In the genomic region with DNA sequence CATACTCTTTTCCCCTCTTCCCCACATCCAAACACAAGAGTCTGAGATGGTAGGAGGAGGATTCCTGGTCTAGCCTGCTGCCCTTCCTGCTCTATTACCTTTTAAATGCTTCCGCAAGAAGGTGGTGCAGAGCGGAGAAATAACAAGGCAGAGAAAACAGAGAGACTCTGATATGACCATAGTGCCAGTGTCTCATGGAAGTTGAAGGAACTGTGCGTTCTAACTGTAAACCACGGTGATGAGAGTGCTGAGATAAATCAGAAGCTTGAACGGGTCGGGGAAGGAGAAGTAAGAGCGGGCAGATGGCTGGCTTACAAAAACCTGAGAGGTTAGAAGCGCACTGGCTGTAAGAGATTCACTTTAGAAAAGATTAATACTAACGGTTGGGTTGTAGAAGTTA, we compare ENCODE assay signal across 13 mouse cellular contexts. TPM values are rescaled to one million over a fixed set of nuclear protein-coding genes. Genes with fewer than 3 reads are reported as not detected.
A peak's percentile ranks its signal among the peaks of the same experiment; 100 is the strongest.
DNase-seq lines count a peak whose midpoint lies in the region; ATAC-seq and TF ChIP-seq lines count a peak whose summit lies in the region.
"Had no signal": no experiment of that assay in that cellular context is flagged by ENCODE, and none has a peak within 500 bp of the region (broad histone marks: within the 10 kb centered on the region; RNA-seq: fewer than 3 reads in every experiment).

No protein-coding gene starts in this region.

- peaks cover 19% of the 10 kb centered on the region for H3K4me1 ChIP-seq in heart, embryonic 12.5 days (replicated peaks)
- peaks cover 16% of the 10 kb centered on the region for H3K4me1 ChIP-seq in stomach, embryonic 15.5 days
- no peaks in the 10 kb centered on the region for H3K4me1 ChIP-seq in stomach, postnatal 0 days (replicated peaks; ENCODE audit: control insufficient read depth, insufficient read depth)
- peaks cover 20% of the 10 kb centered on the region for H3K4me1 ChIP-seq in limb, embryonic 12.5 days (replicated peaks)
- H3K4me1 ChIP-seq in neural tube, embryonic 15.5 days: peaks cover 31% of the 10 kb centered on the region
- H3K4me1 ChIP-seq in intestine, postnatal 0 days (replicated peaks; ENCODE audit: control insufficient read depth, insufficient read depth, low read length): no peaks in the 10 kb centered on the region

- 92% methylated on average over 9 of the region's 9 CpGs for WGBS in heart, embryonic 12.5 days
- 91% methylated on average over 9 of the region's 9 CpGs for WGBS in stomach, embryonic 15.5 days
- 95% methylated on average over 9 of the region's 9 CpGs for WGBS in stomach, postnatal 0 days
- 97% methylated on average over 9 of the region's 9 CpGs for WGBS in limb, embryonic 12.5 days
- 98% methylated on average over 9 of the region's 9 CpGs for WGBS in neural tube, embryonic 15.5 days
- WGBS in intestine, postnatal 0 days: 94% methylated on average over 9 of the region's 9 CpGs

- no peaks in the 10 kb centered on the region for H3K27me3 ChIP-seq in heart, embryonic 12.5 days (replicated peaks)
- H3K27me3 ChIP-seq in stomach, embryonic 15.5 days (replicated peaks): no peaks in the 10 kb centered on the region
- H3K27me3 ChIP-seq in stomach, postnatal 0 days (ENCODE audit: control insufficient read depth, insufficient read depth, low read length): no peaks in the 10 kb centered on the region
- no peaks in the 10 kb centered on the region for H3K27me3 ChIP-seq in limb, embryonic 12.5 days
- no peaks in the 10 kb centered on the region for H3K27me3 ChIP-seq in neural tube, embryonic 15.5 days (replicated peaks)
- no peaks in the 10 kb centered on the region for H3K27me3 ChIP-seq in intestine, postnatal 0 days (replicated peaks; ENCODE audit: control insufficient read depth, insufficient read depth, low read length)

- no peak for ATAC-seq in heart, embryonic 12.5 days (ENCODE audit: insufficient number of reproducible peaks, low FRiP score)
- ATAC-seq in stomach, embryonic 15.5 days (ENCODE audit: insufficient read depth, low FRiP score, low read depth): no peak
- no peak for ATAC-seq in stomach, postnatal 0 days (ENCODE audit: low FRiP score, low TSS enrichment)
- no peak for ATAC-seq in limb, embryonic 12.5 days (ENCODE audit: insufficient number of reproducible peaks, insufficient read depth, low FRiP score, low TSS enrichment, low read depth)
- ATAC-seq in neural tube, embryonic 15.5 days (ENCODE audit: low FRiP score): no peak
- no peak for ATAC-seq in intestine, postnatal 0 days

- H3K4me2 ChIP-seq in heart, embryonic 12.5 days: peak overlapping the region; percentile 86
- H3K4me2 ChIP-seq in stomach, embryonic 15.5 days: peak overlapping the region; percentile 71; the same call in 1 of the 2 replicates
- no peak overlapping the region for H3K4me2 ChIP-seq in stomach, postnatal 0 days (replicated peaks; ENCODE audit: low read depth)
- H3K4me2 ChIP-seq in limb, embryonic 12.5 days: peak overlapping the region; percentile 89; the same call in 1 of the 2 replicates
- peak overlapping the region; percentile 67 for H3K4me2 ChIP-seq in neural tube, embryonic 15.5 days
- H3K4me2 ChIP-seq in intestine, postnatal 0 days (replicated peaks; ENCODE audit: low read depth): no peak overlapping the region; the same call in 1 of the 2 replicates

- H3K9me3 ChIP-seq in heart, embryonic 12.5 days (replicated peaks): no peaks in the 10 kb centered on the region
- no peaks in the 10 kb centered on the region for H3K9me3 ChIP-seq in stomach, embryonic 15.5 days
- H3K9me3 ChIP-seq in stomach, postnatal 0 days (ENCODE audit: control insufficient read depth, low read length): no peaks in the 10 kb centered on the region
- H3K9me3 ChIP-seq in limb, embryonic 12.5 days: peaks cover 4% of the 10 kb centered on the region; the same call in 1 of the 2 replicates
- no peaks in the 10 kb centered on the region for H3K9me3 ChIP-seq in neural tube, embryonic 15.5 days (replicated peaks)
- H3K9me3 ChIP-seq in intestine, postnatal 0 days (ENCODE audit: control insufficient read depth): no peaks in the 10 kb centered on the region

- 0 out of 2 replicates have a peak overlapping the region, but pooled peaks have one; percentile 76 for H3K9ac ChIP-seq in heart, embryonic 12.5 days
- no peak overlapping the region for H3K9ac ChIP-seq in stomach, embryonic 15.5 days
- no peak overlapping the region for H3K9ac ChIP-seq in stomach, postnatal 0 days (ENCODE audit: low read length)
- H3K9ac ChIP-seq in limb, embryonic 12.5 days (replicated peaks): no peak overlapping the region
- peak overlapping the region; percentile 84; the same call in 1 of the 2 replicates for H3K9ac ChIP-seq in neural tube, embryonic 15.5 days (replicated peaks)
- H3K9ac ChIP-seq in intestine, postnatal 0 days (ENCODE audit: low read depth, low read length): no peak overlapping the region

- H3K36me3 ChIP-seq in heart, embryonic 12.5 days: peaks cover 15% of the 10 kb centered on the region
- H3K36me3 ChIP-seq in stomach, embryonic 15.5 days: no peaks in the 10 kb centered on the region
- H3K36me3 ChIP-seq in stomach, postnatal 0 days (ENCODE audit: control insufficient read depth, insufficient read depth, low read length): no peaks in the 10 kb centered on the region
- peaks cover 30% of the 10 kb centered on the region for H3K36me3 ChIP-seq in limb, embryonic 12.5 days
- H3K36me3 ChIP-seq in neural tube, embryonic 15.5 days: peaks cover 9% of the 10 kb centered on the region; the same call in 1 of the 2 replicates
- peaks cover 6% of the 10 kb centered on the region; the same call in 1 of the 2 replicates for H3K36me3 ChIP-seq in intestine, postnatal 0 days (ENCODE audit: control insufficient read depth, insufficient read depth)

- no peak for DNase-seq in heart, adult 8-10 months (ENCODE audit: low spot score)
- DNase-seq in stomach, postnatal 0 days (ENCODE audit: low spot score): no peak
- DNase-seq in cerebellum, postnatal 25 days: no peak
- DNase-seq: cerebellum, postnatal 10 days; kidney, adult 8-10 months had no signal

- no peak overlapping the region for H3K27ac ChIP-seq in heart, embryonic 12.5 days (ENCODE audit: poor library complexity, severe bottlenecking)
- no peak overlapping the region for H3K27ac ChIP-seq in stomach, embryonic 15.5 days
- H3K27ac ChIP-seq in stomach, postnatal 0 days (replicated peaks): no peak overlapping the region
- H3K27ac ChIP-seq in limb, embryonic 12.5 days: no peak overlapping the region
- no peak overlapping the region for H3K27ac ChIP-seq in neural tube, embryonic 15.5 days (replicated peaks)
- H3K27ac ChIP-seq in intestine, postnatal 0 days (ENCODE audit: low read depth, low read length): no peak overlapping the region

- no peak for TF ChIP-seq CTCF in stomach, postnatal 0 days (IDR thresholded peaks at IDR 0.05; ENCODE audit: low read depth)
- no peak for TF ChIP-seq CTCF in intestine, postnatal 0 days (IDR thresholded peaks at IDR 0.05; ENCODE audit: low read depth)

- no peak for TF ChIP-seq EP300 in stomach, postnatal 0 days (optimal IDR thresholded peaks at IDR 0.05)

- no peak overlapping the region for H3K4me3 ChIP-seq in heart, embryonic 12.5 days
- H3K4me3 ChIP-seq in stomach, embryonic 15.5 days (replicated peaks): no peak overlapping the region
- no peak overlapping the region for H3K4me3 ChIP-seq in stomach, postnatal 0 days (ENCODE audit: low read depth, low read length)
- H3K4me3 ChIP-seq in limb, embryonic 12.5 days (replicated peaks): no peak overlapping the region
- no peak overlapping the region for H3K4me3 ChIP-seq in neural tube, embryonic 15.5 days (replicated peaks)
- H3K4me3 ChIP-seq in intestine, postnatal 0 days (ENCODE audit: low read depth, low read length): no peak overlapping the region

RNA-seq across cellular contexts. Expression of a gene that starts 2.7 kb away (rescaled TPM):
- 75.8 and 77.5 TPM in 2 replicates for polyA plus RNA-seq in heart, embryonic 12.5 days (2016; fragmentation: Nextera tagmentation; extraction: Ambion mirVana)
- total RNA-seq in heart, adult 8-10 months (2022): 10 to 100 TPM; 33.5 to 58.8 (median 54.0) TPM
- 68.4 and 74.9 TPM in 2 replicates for polyA plus RNA-seq in stomach, embryonic 15.5 days (2015; fragmentation: Nextera tagmentation; extraction: Ambion mirVana)
- 37.6 and 38.3 TPM in 2 replicates for polyA plus RNA-seq in stomach, postnatal 0 days (2015; fragmentation: Nextera tagmentation; extraction: Ambion mirVana)
- polyA plus RNA-seq in limb, embryonic 12.5 days (2016; fragmentation: Nextera tagmentation; extraction: Ambion mirVana): 123 and 125 TPM in 2 replicates
- polyA plus RNA-seq in neural tube, embryonic 15.5 days (2015; fragmentation: Nextera tagmentation; extraction: Ambion mirVana): 78.9 and 81.3 TPM in 2 replicates
- 25.6 and 27.0 TPM in 2 replicates for polyA plus RNA-seq in intestine, postnatal 0 days (2015; fragmentation: Nextera tagmentation; extraction: Ambion mirVana)

RNA-seq across cellular contexts. Expression of a gene that starts 10.8 kb away (rescaled TPM):
- polyA plus RNA-seq in heart, embryonic 12.5 days (2016; fragmentation: Nextera tagmentation; extraction: Ambion mirVana): not detected in 2 replicates
- total RNA-seq in heart, adult 8-10 months (2022): under 1 TPM in 2 of 4 experiments, not detected in 2; 0.26 to 0.31 TPM
- polyA plus RNA-seq in stomach, embryonic 15.5 days (2015; fragmentation: Nextera tagmentation; extraction: Ambion mirVana): 0.17 TPM in 1 of 2 replicates, not detected in the other
- 0.18 TPM in 1 of 2 replicates, not detected in the other for polyA plus RNA-seq in stomach, postnatal 0 days (2015; fragmentation: Nextera tagmentation; extraction: Ambion mirVana)
- 0.28 TPM in 1 of 2 replicates, not detected in the other for polyA plus RNA-seq in limb, embryonic 12.5 days (2016; fragmentation: Nextera tagmentation; extraction: Ambion mirVana)
- 0.24 TPM in 1 of 2 replicates, not detected in the other for polyA plus RNA-seq in neural tube, embryonic 15.5 days (2015; fragmentation: Nextera tagmentation; extraction: Ambion mirVana)
- not detected in 2 replicates for polyA plus RNA-seq in intestine, postnatal 0 days (2015; fragmentation: Nextera tagmentation; extraction: Ambion mirVana)
- total RNA-seq: gastrocnemius, adult 8-10 months; left cerebral cortex, postnatal 25 days had no signal
- polyA plus RNA-seq: C2C12 had no signal

RNA-seq across cellular contexts. Expression of a gene that starts 39.3 kb away (rescaled TPM):
- polyA plus RNA-seq in heart, embryonic 12.5 days (2016; fragmentation: Nextera tagmentation; extraction: Ambion mirVana): 0.04 and 0.06 TPM in 2 replicates
- total RNA-seq in heart, adult 8-10 months (2022): under 1 TPM in 1 of 4 experiments, not detected in 3; 0.06 TPM
- polyA plus RNA-seq in stomach, embryonic 15.5 days (2015; fragmentation: Nextera tagmentation; extraction: Ambion mirVana): 0.71 and 0.81 TPM in 2 replicates
- polyA plus RNA-seq in stomach, postnatal 0 days (2015; fragmentation: Nextera tagmentation; extraction: Ambion mirVana): 1.2 and 2.2 TPM in 2 replicates
- 0.16 and 0.23 TPM in 2 replicates for polyA plus RNA-seq in limb, embryonic 12.5 days (2016; fragmentation: Nextera tagmentation; extraction: Ambion mirVana)
- polyA plus RNA-seq in neural tube, embryonic 15.5 days (2015; fragmentation: Nextera tagmentation; extraction: Ambion mirVana): 1.1 and 1.6 TPM in 2 replicates
- 2.9 and 3.5 TPM in 2 replicates for polyA plus RNA-seq in intestine, postnatal 0 days (2015; fragmentation: Nextera tagmentation; extraction: Ambion mirVana)
- total RNA-seq: gastrocnemius, adult 8-10 months had no signal

RNA-seq across cellular contexts. Expression of a gene that starts 53.4 kb away (rescaled TPM):
- 91.0 and 94.3 TPM in 2 replicates for polyA plus RNA-seq in heart, embryonic 12.5 days (2016; fragmentation: Nextera tagmentation; extraction: Ambion mirVana)
- total RNA-seq in heart, adult 8-10 months (2022): 10 to 100 TPM; 26.4 to 31.4 (median 29.0) TPM
- 98.3 and 106 TPM in 2 replicates for polyA plus RNA-seq in stomach, embryonic 15.5 days (2015; fragmentation: Nextera tagmentation; extraction: Ambion mirVana)
- 64.8 and 68.7 TPM in 2 replicates for polyA plus RNA-seq in stomach, postnatal 0 days (2015; fragmentation: Nextera tagmentation; extraction: Ambion mirVana)
- polyA plus RNA-seq in limb, embryonic 12.5 days (2016; fragmentation: Nextera tagmentation; extraction: Ambion mirVana): 135 and 149 TPM in 2 replicates
- polyA plus RNA-seq in neural tube, embryonic 15.5 days (2015; fragmentation: Nextera tagmentation; extraction: Ambion mirVana): 81.2 and 82.1 TPM in 2 replicates
- polyA plus RNA-seq in intestine, postnatal 0 days (2015; fragmentation: Nextera tagmentation; extraction: Ambion mirVana): 51.5 and 59.5 TPM in 2 replicates

Comparison
In these comparisons a context has a peak if more than half of its experiments do, and no peak if none do; other contexts are left out.
1. H3K4me2 ChIP-seq: peak in heart, embryonic 12.5 days (single experiment), stomach, embryonic 15.5 days (single experiment), limb, embryonic 12.5 days (single experiment) and neural tube, embryonic 15.5 days (single experiment); none in stomach, postnatal 0 days (single experiment) and intestine, postnatal 0 days (single experiment).
2. H3K9ac ChIP-seq: peak in heart, embryonic 12.5 days (single experiment) and neural tube, embryonic 15.5 days (single experiment); none in stomach, embryonic 15.5 days (single experiment), stomach, postnatal 0 days (single experiment), limb, embryonic 12.5 days (single experiment) and intestine, postnatal 0 days (single experiment).